Mouse (Mus musculus) small intestine, adult 10 weeks (tissue): ENCODE results near the gene Serpina16. TPM values are rescaled to one million over a fixed set of nuclear protein-coding genes. Genes with fewer than 3 reads are reported as not detected.

Experiments
- polyA plus RNA-seq: library from polyadenylated mRNA; stranded (reverse); fragments of 350-450 nt; fragmentation: Illumina TruSeq; extraction: RNeasy Lipid Tissue Mini Kit (QIAGEN cat#74804); gene quantifications from one replicate; pipeline ENCODE4 v1.2.3, GENCODE M21; 2014; ENCODE audit warnings: low replicate concordance

Serpina16 gene
- polyA plus RNA-seq = not detected

GRCm38 (mm10) chr12:103676039-103676438 is at the start of gene Serpina16:
TSS of gene Serpina16 (minus strand) at chr12:103676139.

GRCm38 (mm10) chr12:103695429-103695828 is 19.5 kb upstream of the Serpina16 start, which contains the start of gene Serpina1f:
TSS of gene Serpina1f (minus strand) at chr12:103695529.

DNA sequence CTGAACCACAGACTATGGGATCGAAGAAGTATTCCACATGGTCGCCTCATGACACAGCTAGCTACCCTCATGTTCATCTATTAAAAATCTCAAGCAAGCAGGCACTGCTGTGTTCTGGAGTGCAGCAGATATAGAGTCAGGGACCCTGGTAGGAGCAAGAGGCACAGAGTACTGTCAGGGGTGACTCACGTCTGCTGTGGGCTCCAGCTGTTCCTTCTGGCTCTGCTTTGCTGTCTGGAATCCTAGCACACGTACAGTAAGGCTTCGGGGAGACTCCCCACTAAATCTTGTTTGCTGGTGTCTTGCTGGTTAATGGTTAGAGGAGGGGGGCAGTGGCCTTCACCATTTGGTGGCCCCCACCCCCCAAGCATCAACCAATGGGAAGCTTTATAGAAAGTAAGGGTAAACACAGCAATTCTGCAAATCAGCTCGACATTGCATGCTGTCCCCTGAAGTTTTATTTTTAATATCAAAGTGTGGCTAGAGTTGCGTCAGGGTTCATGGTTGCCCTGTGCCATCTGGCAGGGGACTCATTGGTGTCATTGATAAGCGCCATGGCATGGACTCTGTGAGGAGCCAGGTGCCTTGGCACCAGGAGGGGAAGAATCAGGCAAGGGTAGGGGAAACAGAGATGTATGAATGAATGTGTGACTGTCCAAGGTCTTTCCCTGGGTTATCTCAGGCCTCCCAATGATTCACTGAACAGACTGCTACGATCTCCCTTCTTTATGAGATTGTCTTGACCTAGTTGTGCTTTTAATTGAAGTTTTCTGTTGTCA is 18.9 kb downstream of the Serpina16 start, which contains the start of gene Serpina6:
Gene Serpina6 (minus strand): TSS at position 365 of the 779 bp plus-strand sequence.

GRCm38 (mm10) chr12:103631203-103631612 is 44.7 kb downstream of the Serpina16 start, which contains the start of gene Serpina10:
TSS of gene Serpina10 (minus strand) at chr12:103631444.

Other genes with a start within 250 kb of the Serpina16 start
- 26.1 TPM for gene Ifi27, start 241.9 kb downstream of the Serpina16 start, polyA plus RNA-seq
- gene Ifi27l2a, start 232.5 kb downstream of the Serpina16 start, polyA plus RNA-seq = 6.3 TPM
- gene Ifi27l2b, start 218.9 kb downstream of the Serpina16 start, polyA plus RNA-seq = 301 TPM
- 0.56 TPM for gene Ppp4r4, start 143.9 kb downstream of the Serpina16 start, polyA plus RNA-seq
- gene Serpina10, start 44.7 kb downstream of the Serpina16 start, polyA plus RNA-seq = not detected
- gene Serpina6, start 18.9 kb downstream of the Serpina16 start, polyA plus RNA-seq = not detected
- not detected for gene Serpina1f, start 19.4 kb upstream of the Serpina16 start, polyA plus RNA-seq
- 0.63 TPM for gene Serpina1d, start 97.5 kb upstream of the Serpina16 start, polyA plus RNA-seq
- gene Serpina1b, start 154.2 kb upstream of the Serpina16 start, polyA plus RNA-seq = 2.2 TPM
- gene Serpina1a, start 187.4 kb upstream of the Serpina16 start, polyA plus RNA-seq = 0.59 TPM
- 2.3 TPM for gene Serpina1c, start 228.7 kb upstream of the Serpina16 start, polyA plus RNA-seq